Mouse (Mus musculus) forebrain, embryonic 11.5 days (tissue): ENCODE measurements around the gene Foxp1. TPM values are rescaled to one million over a fixed set of nuclear protein-coding genes. Genes with fewer than 3 reads are reported as not detected.

Source experiments
- ATAC-seq: fragments of 200-750 bp; cut with Nextera tagmentation; replicated peaks from 2 replicates; pipeline ENCODE4 v1.8.0; 2017; ENCODE audit warnings: moderate TSS enrichment; ENCODE audit not compliant: low FRiP score
- DNase-seq: peaks from one replicate; pipeline ENCODE4 v3.0.0-alpha.2; 2017; ENCODE audit warnings: low spot score
- H3K27ac ChIP-seq: fragments of 300-500 bp; sonication (generic); 2 replicates; pipeline ENCODE4 v1.5.1; 2014; ENCODE audit warnings: low read depth, low read length
- H3K27me3 ChIP-seq: fragments of 300-500 bp; sonication (generic); 2 replicates; pipeline ENCODE4 v1.6.1; 2014; ENCODE audit warnings: mild to moderate bottlenecking, low read length, mixed read lengths; ENCODE audit not compliant: control insufficient read depth, insufficient read depth
- H3K36me3 ChIP-seq: fragments of 300-500 bp; sonication (generic); 2 replicates; pipeline ENCODE4 v1.6.1; 2014; ENCODE audit warnings: mild to moderate bottlenecking, low read length, moderate library complexity, mixed read lengths; ENCODE audit not compliant: control insufficient read depth, insufficient read depth
- H3K4me1 ChIP-seq: fragments of 300-500 bp; sonication (generic); replicated peaks from 2 replicates; pipeline ENCODE4 v1.6.1; 2014; ENCODE audit warnings: low read length, mixed read lengths; ENCODE audit not compliant: control insufficient read depth, insufficient read depth
- H3K4me2 ChIP-seq: fragments of 300-500 bp; sonication (generic); 2 replicates; pipeline ENCODE4 v1.6.1; 2014; ENCODE audit warnings: low read depth, mild to moderate bottlenecking, low read length, moderate library complexity, mixed read lengths; ENCODE audit not compliant: severe bottlenecking
- H3K4me3 ChIP-seq: fragments of 300-500 bp; sonication (generic); 2 replicates; pipeline ENCODE4 v1.5.1; 2014; ENCODE audit warnings: low read depth, low read length
- H3K9ac ChIP-seq: fragments of 300-500 bp; sonication (generic); 2 replicates; pipeline ENCODE4 v1.6.1; 2014; ENCODE audit warnings: low read length
- H3K9me3 ChIP-seq: fragments of 300-500 bp; sonication (generic); 2 replicates; pipeline ENCODE4 v1.6.1; 2016; ENCODE audit warnings: low read length, mixed read lengths; ENCODE audit not compliant: control insufficient read depth
- WGBS: fragments of 180-500 bp; shearing (Covaris S2); extraction: QIAGEN DNeasy Blood & Tissue Kit; methylation state at CpG from one replicate; pipeline ENCODE4 v1.1.7; 2014; 5-methylcytosine and 5-hydroxymethylcytosine counted together
- polyA plus RNA-seq: library from polyadenylated mRNA; unstranded; fragments of >200 nt; fragmentation: Nextera tagmentation; extraction: Ambion mirVana; gene quantifications from 2 replicates; pipeline ENCODE4 v1.2.1, GENCODE M21; 2014

Gene Foxp1
- polyA plus RNA-seq, 1 experiment from 2014 or later: 91.5 TPM

- Histone ChIP-seq H3K9ac (no peak overlapping the region), H3K4me2 (no peak overlapping the region), H3K27me3 (no peaks in the 10 kb centered on the region), H3K9me3 (no peaks in the 10 kb centered on the region), H3K27ac (no peak overlapping the region), H3K36me3 (no peaks in the 10 kb centered on the region), H3K4me1 (no peaks in the 10 kb centered on the region), H3K4me3 (no peak overlapping the region)
- WGBS: 74% methylated on average over 5 of the region's 5 CpGs
- DNase-seq (no peak), ATAC-seq (no peak)
Observed at GRCm38 (mm10) chr6:99394801-99395200, 127.7 kb downstream of the Foxp1 start.

DNA sequence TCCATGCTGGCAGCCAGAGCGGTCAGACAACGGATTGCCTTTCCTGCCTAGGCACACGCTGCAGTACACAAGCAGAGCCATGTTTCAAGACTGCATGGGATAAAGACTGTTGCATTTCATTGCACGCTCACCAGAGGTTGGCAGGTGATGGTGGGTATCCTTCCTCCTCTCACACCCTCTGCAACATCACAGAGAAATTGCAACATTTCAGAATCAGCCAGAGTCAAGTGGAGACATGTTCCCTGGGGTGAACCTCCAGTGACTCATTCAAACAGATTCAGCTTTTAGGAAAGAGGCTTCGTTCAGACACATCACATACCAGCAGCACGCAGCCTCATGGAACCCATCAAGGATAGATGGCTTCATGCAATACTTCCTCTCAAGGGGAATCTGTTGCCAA, 130.0 kb downstream of the Foxp1 start:
- 94% methylated on average over 6 of the region's 6 CpGs for WGBS

GRCm38 (mm10) chr6:99388741-99389675, 133.5 kb downstream of the Foxp1 start:
- DNase-seq (no peak), ATAC-seq (no peak)
- Histone ChIP-seq H3K4me1 (no peaks in the 10 kb centered on the region), H3K27ac (no peak overlapping the region), H3K4me3 (no peak overlapping the region), H3K27me3 (no peaks in the 10 kb centered on the region), H3K4me2 (no peak overlapping the region), H3K9me3 (no peaks in the 10 kb centered on the region), H3K36me3 (no peaks in the 10 kb centered on the region), H3K9ac (no peak overlapping the region)
- WGBS: 82% methylated on average over 19 of the region's 19 CpGs

More for the DNA sequence above, 130.0 kb downstream of the Foxp1 start:
- Histone ChIP-seq H3K4me2 (no peak overlapping the region), H3K9me3 (no peaks in the 10 kb centered on the region), H3K27me3 (no peaks in the 10 kb centered on the region), H3K4me3 (no peak overlapping the region), H3K9ac (no peak overlapping the region), H3K36me3 (no peaks in the 10 kb centered on the region), H3K4me1 (no peaks in the 10 kb centered on the region), H3K27ac (no peak overlapping the region)
- ATAC-seq (no peak), DNase-seq (no peak)

- 90% methylated on average over 5 of the region's 5 CpGs for WGBS
- no peak overlapping the region for H3K27ac ChIP-seq
Observed at GRCm38 (mm10) chr6:99388023-99388422, 134.5 kb downstream of the Foxp1 start.

DNA sequence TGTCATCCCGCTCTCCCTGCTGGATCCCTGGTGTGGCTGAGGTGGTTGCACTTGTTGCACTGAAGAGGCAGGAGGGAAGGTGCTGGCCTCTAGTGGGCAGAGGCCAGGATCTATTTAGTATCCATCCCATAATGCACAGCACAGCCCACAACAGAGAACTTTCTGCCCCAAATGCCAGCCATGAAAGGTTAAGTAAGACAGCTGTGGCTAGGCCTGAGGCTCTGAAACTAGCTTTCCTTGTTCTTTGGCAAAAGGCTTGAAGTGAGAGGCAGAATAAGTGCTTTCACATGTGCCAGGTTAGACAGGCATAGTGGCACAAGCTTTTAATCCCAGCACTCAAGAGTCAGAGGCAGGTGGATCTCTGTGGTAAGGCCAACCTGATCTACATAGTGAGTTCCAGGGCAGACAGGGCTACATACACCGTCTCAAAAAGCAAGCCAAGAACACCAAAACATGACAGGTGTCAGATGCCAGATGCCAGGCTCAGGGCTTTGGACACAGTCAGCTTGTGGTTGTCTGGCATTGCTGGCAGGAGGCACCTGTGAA, 137.4 kb downstream of the Foxp1 start:
- Histone ChIP-seq H3K36me3 (no peaks in the 10 kb centered on the region), H3K9me3 (no peaks in the 10 kb centered on the region), H3K4me3 (no peak overlapping the region), H3K4me2 (no peak overlapping the region), H3K27ac (no peak overlapping the region), H3K27me3 (no peaks in the 10 kb centered on the region), H3K4me1 (no peaks in the 10 kb centered on the region), H3K9ac (no peak overlapping the region)
- ATAC-seq (no peak), DNase-seq (no peak)
- 88% methylated on average over 2 of the region's 2 CpGs for WGBS

More at GRCm38 (mm10) chr6:99388023-99388422, 134.5 kb downstream of the Foxp1 start:
- Histone ChIP-seq H3K4me3 (no peak overlapping the region), H3K9me3 (no peaks in the 10 kb centered on the region), H3K4me2 (no peak overlapping the region), H3K36me3 (no peaks in the 10 kb centered on the region), H3K27me3 (no peaks in the 10 kb centered on the region), H3K9ac (no peak overlapping the region), H3K4me1 (no peaks in the 10 kb centered on the region)
- ATAC-seq (no peak), DNase-seq (no peak)

GRCm38 (mm10) chr6:99383846-99384472, 138.6 kb downstream of the Foxp1 start:
- no peak overlapping the region for H3K27ac ChIP-seq
- H3K9me3 ChIP-seq: no peaks in the 10 kb centered on the region
- no peak for ATAC-seq
- H3K4me3 ChIP-seq: no peak overlapping the region
- no peaks in the 10 kb centered on the region for H3K36me3 ChIP-seq
- no peaks in the 10 kb centered on the region for H3K27me3 ChIP-seq
- WGBS: 82% methylated on average over 4 of the region's 4 CpGs
- H3K4me1 ChIP-seq: no peaks in the 10 kb centered on the region
- no peak overlapping the region for H3K4me2 ChIP-seq
- DNase-seq: no peak
- H3K9ac ChIP-seq: no peak overlapping the region

DNA sequence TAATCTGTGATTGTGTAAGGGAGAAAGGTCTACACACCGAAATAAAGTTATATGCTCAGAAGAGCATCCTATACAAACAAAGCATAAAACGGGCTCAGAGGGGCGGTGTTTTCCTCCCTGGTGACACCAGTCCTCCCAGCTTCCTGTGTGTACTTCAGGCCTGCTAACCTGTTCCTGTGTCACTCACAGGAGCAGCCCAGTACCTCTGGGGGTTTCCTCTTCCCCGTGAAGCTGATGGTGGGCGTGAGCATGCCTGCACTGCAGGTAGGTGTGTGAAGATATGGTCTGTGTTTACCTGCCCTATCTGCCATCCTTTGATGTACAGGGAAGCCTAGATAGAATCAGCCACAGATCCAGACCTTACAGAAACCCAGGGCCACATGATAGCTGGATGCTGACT, 142.4 kb downstream of the Foxp1 start:
- DNase-seq (no peak), ATAC-seq (no peak)
- Histone ChIP-seq H3K4me2 (no peak overlapping the region), H3K36me3 (no peaks in the 10 kb centered on the region), H3K9ac (no peak overlapping the region), H3K9me3 (no peaks in the 10 kb centered on the region), H3K4me3 (no peak overlapping the region), H3K4me1 (peaks cover 2% of the 10 kb centered on the region; the same call in 1 of the 2 replicates), H3K27me3 (no peaks in the 10 kb centered on the region), H3K27ac (no peak overlapping the region)
- WGBS: 94% methylated on average over 5 of the region's 5 CpGs

- DNase-seq (no peak), ATAC-seq (no peak)
- Histone ChIP-seq H3K27ac (no peak overlapping the region), H3K9ac (no peak overlapping the region), H3K27me3 (no peaks in the 10 kb centered on the region), H3K4me1 (peaks cover 2% of the 10 kb centered on the region; the same call in 1 of the 2 replicates), H3K9me3 (no peaks in the 10 kb centered on the region), H3K36me3 (no peaks in the 10 kb centered on the region), H3K4me3 (no peak overlapping the region), H3K4me2 (no peak overlapping the region)
- WGBS: 79% methylated on average over 7 of the region's 7 CpGs
Observed at GRCm38 (mm10) chr6:99378997-99379710, 143.4 kb downstream of the Foxp1 start.
